Mouse (Mus musculus) B cell, adult 2 months (primary cell): ENCODE results near the gene Aspg.

Source experiments
- DNase-seq, 2 experiments: peaks; one replicate each; pipeline ENCODE4 v3.0.0; 2022

Gene Aspg

GRCm38 (mm10) chr12:112117006-112117405 lies 10.5 kb downstream of the Aspg start:
- no peak for DNase-seq

- DNase-seq = no peak
Measured at GRCm38 (mm10) chr12:112117649-112118048, 11.2 kb downstream of the Aspg start.

GRCm38 (mm10) chr12:112121188-112121587 lies 14.7 kb downstream of the Aspg start:
- DNase-seq = no peak

- DNase-seq = peak; percentile 41 to 49
Measured at GRCm38 (mm10) chr12:112125903-112126302, 19.4 kb downstream of the Aspg start.

- DNase-seq = peak in 1 of 2 experiments; percentile 26
Measured at GRCm38 (mm10) chr12:112126931-112127635, 20.6 kb downstream of the Aspg start.

GRCm38 (mm10) chr12:112128526-112128925 lies 22.0 kb downstream of the Aspg start:
- DNase-seq = no peak

GRCm38 (mm10) chr12:112129300-112129856 lies 22.9 kb downstream of the Aspg start:
- DNase-seq = no peak

- peak; percentile 74 to 78 for DNase-seq
Measured at GRCm38 (mm10) chr12:112130161-112130860, 23.8 kb downstream of the Aspg start.

- DNase-seq = no peak
Measured at GRCm38 (mm10) chr12:112130957-112131356, 24.5 kb downstream of the Aspg start.

- DNase-seq = peak; percentile 52 to 63
Measured at GRCm38 (mm10) chr12:112140231-112140630, 33.8 kb downstream of the Aspg start.

- no peak for DNase-seq
Measured at GRCm38 (mm10) chr12:112140745-112141144, 34.3 kb downstream of the Aspg start.

- peak; percentile 26 to 32 for DNase-seq
Measured at GRCm38 (mm10) chr12:112141300-112141699, 34.8 kb downstream of the Aspg start.

- no peak for DNase-seq
Measured at GRCm38 (mm10) chr12:112143116-112143832, 36.8 kb downstream of the Aspg start.

GRCm38 (mm10) chr12:112143833-112144201 lies 37.3 kb downstream of the Aspg start:
- DNase-seq = no peak

- no peak for DNase-seq
Measured at GRCm38 (mm10) chr12:112144377-112145115, 38.1 kb downstream of the Aspg start.

- peak; percentile 75 to 81 for DNase-seq
Measured at GRCm38 (mm10) chr12:112145211-112145874, 38.9 kb downstream of the Aspg start.

- peak; percentile 68 to 72 for DNase-seq
Measured at GRCm38 (mm10) chr12:112145875-112146651, 39.6 kb downstream of the Aspg start, which contains the start of gene Kif26a. TSS of gene Kif26a (plus strand) at chr12:112146208.

GRCm38 (mm10) chr12:112147365-112147764 lies 40.9 kb downstream of the Aspg start:
- no peak for DNase-seq

GRCm38 (mm10) chr12:112150011-112150410 lies 43.5 kb downstream of the Aspg start:
- no peak for DNase-seq

- no peak for DNase-seq
Measured at GRCm38 (mm10) chr12:112151244-112151979, 44.9 kb downstream of the Aspg start.
